Mouse (Mus musculus): ENCODE data around the gene Arl8a. TPM values are rescaled to one million over a fixed set of nuclear protein-coding genes. Genes with fewer than 3 reads are reported as not detected.
A peak's percentile ranks its signal among the peaks of the same experiment; 100 is the strongest.

Gene Arl8a
- total RNA-seq, 1 experiment from 2014 or later, result 41.9 TPM

GRCm38 (mm10) chr1:135133678-135134435, 12.8 kb upstream of the Arl8a start:
- DNase-seq, result no peak

DNA sequence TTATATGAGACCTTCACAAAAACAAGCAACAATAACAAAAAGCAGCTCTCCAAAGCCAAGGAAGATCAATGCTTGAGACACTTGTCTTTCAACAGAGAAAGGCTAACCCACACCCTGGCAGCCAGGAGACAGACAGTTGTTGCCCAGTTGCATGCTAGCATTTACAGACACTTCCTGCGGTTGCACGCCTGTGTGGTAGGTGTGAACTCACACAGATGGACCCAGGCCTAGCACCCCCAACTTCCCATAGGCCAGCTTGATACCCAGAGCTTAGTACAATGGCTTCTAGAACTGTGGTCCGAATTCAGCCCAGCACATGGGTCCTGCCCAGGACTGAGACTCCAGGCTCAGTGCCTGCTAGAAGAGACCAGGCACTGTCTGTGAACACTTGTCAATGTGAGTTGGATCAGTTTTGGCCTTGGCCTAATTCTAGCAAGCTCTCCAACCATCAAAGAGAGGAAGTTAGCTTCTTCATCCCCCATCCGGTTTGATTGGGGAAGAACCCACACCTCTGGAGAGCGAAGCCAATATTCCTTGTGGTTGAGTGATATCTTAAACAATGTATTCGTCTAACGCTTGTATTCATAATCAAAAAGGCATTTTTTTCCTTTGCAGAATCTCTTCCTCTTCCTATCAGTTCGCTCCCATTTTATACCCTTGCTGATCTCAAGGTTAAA, 11.4 kb upstream of the Arl8a start:
- DNase-seq, result no peak

GRCm38 (mm10) chr1:135136500-135136899, 10.1 kb upstream of the Arl8a start:
- DNase-seq, result peak; percentile 72

- DNase-seq, result no peak
These were observed 6.7 kb upstream of the Arl8a start for GRCm38 (mm10) chr1:135139906-135140305.

- no peak for DNase-seq
These were observed 4.2 kb upstream of the Arl8a start for GRCm38 (mm10) chr1:135142452-135142851.

- DNase-seq, result no peak
These were observed 2.7 kb upstream of the Arl8a start for GRCm38 (mm10) chr1:135143940-135144339.

GRCm38 (mm10) chr1:135146946-135147701, 500 bp downstream of the Arl8a start:
- DNase-seq, result peak; percentile 94

- no peak for DNase-seq
These were observed 1.1 kb downstream of the Arl8a start for GRCm38 (mm10) chr1:135147702-135148058.

GRCm38 (mm10) chr1:135148476-135148875, 1.9 kb downstream of the Arl8a start:
- no peak for DNase-seq

GRCm38 (mm10) chr1:135148996-135149395, 2.4 kb downstream of the Arl8a start:
- no peak for DNase-seq

- DNase-seq, result no peak
These were observed 7.4 kb downstream of the Arl8a start for GRCm38 (mm10) chr1:135154011-135154410.

DNA sequence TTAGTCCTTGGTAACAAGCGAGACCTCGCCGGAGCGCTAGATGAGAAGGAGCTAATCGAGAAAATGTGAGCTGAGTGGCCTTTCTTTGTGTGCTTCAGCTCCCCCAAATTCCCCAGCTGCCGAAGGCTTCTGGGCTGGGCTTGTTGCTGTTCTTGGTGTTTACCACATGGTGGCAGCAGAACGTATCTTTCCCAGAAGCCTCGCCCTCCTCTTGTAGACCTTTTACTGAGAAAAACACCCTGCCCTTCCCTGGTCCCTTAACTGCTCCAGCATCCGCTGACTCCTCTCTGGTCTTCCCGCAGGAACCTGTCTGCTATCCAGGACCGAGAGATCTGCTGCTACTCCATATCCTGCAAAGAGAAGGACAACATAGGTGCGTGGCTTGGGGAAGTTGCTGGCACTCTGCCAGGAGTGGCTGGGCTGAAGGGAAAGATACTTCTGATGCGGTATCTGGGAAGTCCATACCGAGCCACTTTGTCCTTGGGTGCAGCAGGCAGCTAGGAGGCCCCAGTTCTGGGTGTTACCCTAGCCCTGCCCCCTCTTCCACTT, 7.9 kb downstream of the Arl8a start:
- peak; percentile 79 for DNase-seq

GRCm38 (mm10) chr1:135156300-135156699, 9.7 kb downstream of the Arl8a start:
- no peak for DNase-seq

DNA sequence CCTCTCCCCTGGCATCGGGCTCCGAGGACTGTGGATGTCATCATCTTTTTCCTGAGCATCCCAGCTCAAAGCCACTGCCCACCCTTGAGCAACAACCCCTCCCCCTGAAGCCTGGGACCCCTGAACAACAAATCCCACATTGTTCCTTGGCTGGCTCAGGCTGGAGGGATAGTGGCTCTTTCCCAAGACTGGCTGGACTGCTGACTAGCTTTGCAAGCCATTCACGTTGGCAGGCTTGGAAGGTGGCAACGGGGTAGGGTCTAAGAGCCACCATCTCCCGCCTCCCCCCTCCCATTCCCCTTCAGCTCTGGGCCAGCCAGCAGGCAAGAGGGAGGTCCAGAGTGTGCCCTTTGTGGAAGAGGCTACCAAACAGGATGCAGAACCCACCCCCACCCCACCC, 12.0 kb downstream of the Arl8a start:
- DNase-seq, result no peak

DNA sequence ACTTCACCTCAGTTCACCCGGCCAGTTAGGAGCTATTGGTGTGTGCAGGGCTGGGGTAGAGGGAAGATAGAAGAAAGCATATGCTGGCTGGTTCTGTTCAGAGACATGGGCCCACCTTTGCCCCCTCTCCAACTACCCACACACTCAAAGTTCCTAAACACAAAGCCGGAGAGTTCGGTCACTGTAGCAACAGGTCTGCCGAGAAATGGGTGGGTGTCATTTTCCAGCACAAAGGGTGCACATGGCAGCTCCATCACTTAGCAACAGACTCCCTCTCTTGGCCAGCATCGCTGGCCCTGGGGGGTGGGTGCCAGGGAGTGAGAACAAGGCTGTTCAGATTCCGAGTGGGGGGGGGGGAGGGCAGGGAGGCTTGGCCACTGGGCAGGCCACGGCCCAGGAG, 12.4 kb downstream of the Arl8a start:
- DNase-seq, result no peak

DNA sequence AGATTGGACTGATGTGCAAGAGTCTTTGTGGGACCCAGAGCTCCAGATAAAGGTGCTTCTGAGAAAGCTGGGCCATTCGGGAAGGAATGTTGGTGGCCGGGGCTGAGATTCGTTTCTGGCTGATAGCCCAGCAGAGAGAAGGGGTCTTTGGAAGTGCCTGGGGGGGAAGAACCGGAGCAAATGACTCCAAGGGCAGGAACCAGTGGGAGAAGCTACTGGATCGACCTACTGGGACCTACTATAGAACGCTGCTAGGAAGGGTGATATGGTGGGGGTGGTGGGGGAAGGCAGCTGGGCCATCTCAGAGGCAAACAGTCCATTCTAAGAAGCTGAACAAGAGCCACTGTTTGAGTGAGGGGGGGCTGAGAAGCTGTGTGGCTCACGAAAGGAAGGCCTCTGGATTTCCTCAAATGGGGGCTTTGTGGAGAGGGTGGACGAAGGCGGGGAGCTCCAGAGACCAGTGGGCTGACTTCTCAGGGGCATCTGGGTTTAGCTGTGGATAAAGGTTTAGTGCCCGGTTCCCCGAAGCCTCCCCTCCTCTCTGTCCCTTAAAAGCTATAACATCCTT, 13.0 kb downstream of the Arl8a start:
- no peak for DNase-seq

DNA sequence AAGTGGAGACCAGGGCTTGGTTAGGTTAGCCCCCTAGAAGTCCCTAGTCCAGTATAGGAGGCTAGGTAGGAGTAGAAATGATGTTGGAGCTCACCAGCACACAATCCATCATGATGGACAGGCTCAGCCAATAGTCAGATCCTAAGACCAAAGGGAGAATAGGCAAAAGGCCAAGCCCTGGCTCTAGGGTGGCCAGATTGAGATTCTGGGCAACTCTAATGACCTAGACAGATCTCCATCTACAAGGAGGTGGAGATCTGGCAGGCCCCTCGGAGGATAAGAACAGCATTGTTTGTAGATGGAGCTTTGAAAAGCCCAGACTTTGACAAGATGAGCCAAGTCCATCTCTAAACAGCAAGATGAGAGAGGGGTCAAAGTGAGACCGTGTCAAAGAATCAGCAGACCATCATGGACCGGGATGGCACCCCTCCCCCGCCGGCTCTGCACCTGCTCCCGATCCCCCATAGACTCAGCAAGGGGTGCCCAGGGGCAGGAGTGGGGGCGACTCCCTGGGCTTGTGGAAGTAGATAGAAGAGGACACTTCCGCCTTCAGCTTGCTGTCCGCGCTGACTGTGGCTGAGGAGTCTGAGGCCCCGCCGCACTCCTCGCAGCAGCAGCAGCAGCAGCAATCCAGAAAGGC, 13.9 kb downstream of the Arl8a start:
- no peak for DNase-seq

DNA sequence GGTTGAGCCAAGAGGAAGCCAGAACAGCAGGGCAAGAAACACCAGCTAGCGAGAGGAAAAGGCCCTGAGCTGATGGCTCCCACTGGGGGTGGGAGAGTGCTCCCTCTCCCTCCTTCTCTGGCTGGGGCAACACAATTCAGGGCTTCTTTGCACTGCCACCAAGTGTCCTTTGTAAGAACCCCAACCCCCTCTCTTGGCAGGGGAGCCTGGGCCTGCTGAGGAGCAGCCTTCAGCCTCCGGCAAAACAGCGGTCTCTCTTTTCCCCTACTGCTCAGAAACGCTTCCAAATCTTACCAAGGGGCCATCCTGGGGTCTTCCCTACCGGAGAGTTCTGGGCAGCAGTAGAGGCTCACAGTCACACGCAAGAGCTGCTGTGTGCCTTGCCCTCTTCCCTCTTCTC, 16.1 kb downstream of the Arl8a start:
- no peak for DNase-seq

GRCm38 (mm10) chr1:135167435-135167834, 20.8 kb downstream of the Arl8a start, which contains the start of gene Gpr37l1:
TSS of gene Gpr37l1 (minus strand) at chr1:135167681.
- DNase-seq, result peak; percentile 30

DNA sequence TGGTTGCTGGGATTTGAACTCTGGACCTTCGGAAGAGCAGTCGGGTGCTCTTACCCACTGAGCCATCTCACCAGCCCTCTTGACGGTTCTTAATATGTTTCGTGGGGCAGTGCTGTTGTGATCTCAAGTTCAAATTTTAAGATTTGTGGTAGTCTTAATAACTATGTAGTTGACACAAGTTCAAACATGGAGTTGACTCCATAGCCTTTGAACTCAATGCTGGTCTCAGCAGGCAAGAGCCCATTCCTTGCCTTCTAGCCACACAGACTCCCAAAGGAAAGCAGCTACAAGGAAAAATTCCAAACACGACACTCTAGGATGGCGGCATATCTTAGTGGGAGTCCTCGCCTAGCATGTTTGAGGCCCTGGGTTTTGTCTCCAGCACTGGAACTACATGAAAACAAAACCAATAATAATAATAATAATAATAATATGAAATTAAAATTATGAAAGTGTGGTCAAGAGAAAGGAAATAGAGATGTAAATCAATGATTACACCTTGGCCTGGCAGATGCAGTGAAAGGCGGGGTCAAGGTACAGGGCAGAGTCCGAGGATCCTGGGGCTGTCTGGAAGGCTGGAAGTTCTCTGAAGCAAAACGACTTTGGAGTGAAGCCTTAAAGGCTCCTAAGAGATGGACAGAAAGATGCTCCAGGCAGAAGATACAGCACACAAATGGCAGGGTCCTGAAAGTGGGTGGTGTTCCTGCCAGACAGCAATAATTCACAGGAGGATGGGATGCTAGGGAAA, 22.0 kb downstream of the Arl8a start:
- no peak for DNase-seq

- DNase-seq, result peak; percentile 64
These were observed 23.1 kb downstream of the Arl8a start for GRCm38 (mm10) chr1:135169556-135170224.

Measured in adrenal gland, postnatal 14 days (tissue).